Mouse (Mus musculus) lung, postnatal 0 days (tissue): Measurements from ENCODE around the gene Stard3nl. TPM values are rescaled to one million over a fixed set of nuclear protein-coding genes. Genes with fewer than 3 reads are reported as not detected.

Experiments
- ATAC-seq: fragments of 200-750 bp; cut with Nextera tagmentation; 2 replicates; pipeline ENCODE4 v1.8.0; 2017; ENCODE audit warnings: moderate library complexity
- DNase-seq: peaks from one replicate; pipeline ENCODE4 v3.0.0-alpha.2; 2016; ENCODE audit warnings: low spot score
- H3K27ac ChIP-seq: fragments of 300-500 bp; sonication (generic); 2 replicates; pipeline ENCODE4 v1.5.1; 2014; ENCODE audit warnings: antibody characterized with exemption, mild to moderate bottlenecking, low read length, mixed read lengths
- H3K27me3 ChIP-seq: fragments of 300-500 bp; sonication (generic); replicated peaks from 2 replicates; pipeline ENCODE4 v1.6.1; 2014; ENCODE audit warnings: low read length, mixed read lengths; ENCODE audit not compliant: insufficient read depth
- H3K36me3 ChIP-seq: fragments of 300-500 bp; sonication (generic); 2 replicates; pipeline ENCODE4 v1.6.1; 2014; ENCODE audit warnings: low read length, mixed read lengths; ENCODE audit not compliant: insufficient read depth
- H3K4me1 ChIP-seq: fragments of 300-500 bp; sonication (generic); 2 replicates; pipeline ENCODE4 v1.6.1; 2014; ENCODE audit warnings: antibody characterized with exemption, low read depth, low read length, mixed read lengths; ENCODE audit not compliant: insufficient read depth
- H3K4me2 ChIP-seq: fragments of 300-500 bp; sonication (generic); replicated peaks from 2 replicates; pipeline ENCODE4 v1.6.1; 2014; ENCODE audit warnings: low read depth, mild to moderate bottlenecking, low read length, moderate library complexity, mixed read lengths
- H3K4me3 ChIP-seq: fragments of 300-500 bp; sonication (generic); 2 replicates; pipeline ENCODE4 v1.5.1; 2014; ENCODE audit warnings: low read depth, low read length
- H3K9ac ChIP-seq: fragments of 300-500 bp; sonication (generic); replicated peaks from 2 replicates; pipeline ENCODE4 v1.6.1; 2014; ENCODE audit warnings: low read depth, mild to moderate bottlenecking
- H3K9me3 ChIP-seq: fragments of 300-500 bp; sonication (generic); 2 replicates; pipeline ENCODE4 v1.6.1; 2016; ENCODE audit warnings: low read length, mixed read lengths
- CTCF ChIP-seq: IDR thresholded peaks from 2 replicates; pipeline ENCODE4 v1.5.1; 2016; ENCODE audit warnings: antibody characterized with exemption, mild to moderate bottlenecking
- EP300 ChIP-seq: IDR thresholded peaks from 2 replicates; pipeline ENCODE4 v1.6.1; 2016; ENCODE audit warnings: antibody characterized with exemption, mild to moderate bottlenecking, control low read depth
- WGBS: fragments of 180-500 bp; shearing (Covaris S2); extraction: QIAGEN DNeasy Blood & Tissue Kit; methylation state at CpG from one replicate; pipeline ENCODE4 v1.1.7; 2014; 5-methylcytosine and 5-hydroxymethylcytosine counted together
- polyA plus RNA-seq: library from polyadenylated mRNA; unstranded; fragments of >200 nt; fragmentation: Nextera tagmentation; extraction: Ambion mirVana; gene quantifications from 2 replicates; pipeline ENCODE4 v1.2.1, GENCODE M21; 2015

The Stard3nl gene
- polyA plus RNA-seq, 1 experiment from 2014 or later = 159 TPM

- WGBS = 35% methylated on average over 8 of the region's 8 CpGs
- no peak for TF ChIP-seq EP300
- Histone ChIP-seq H3K27ac (no peak overlapping the region), H3K9ac (no peak overlapping the region), H3K4me1 (no peaks in the 10 kb centered on the region), H3K4me2 (no peak overlapping the region), H3K4me3 (no peak overlapping the region), H3K27me3 (no peaks in the 10 kb centered on the region), H3K9me3 (no peaks in the 10 kb centered on the region), H3K36me3 (peaks cover 19% of the 10 kb centered on the region; the same call in 1 of the 2 replicates)
- ATAC-seq (no peak), DNase-seq (no peak)
Observed at GRCm38 (mm10) chr13:19372133-19372729, 23.4 kb downstream of the Stard3nl start.

- no peak for ATAC-seq
- peaks cover 19% of the 10 kb centered on the region; the same call in 1 of the 2 replicates for H3K36me3 ChIP-seq
- no peak overlapping the region for H3K4me3 ChIP-seq
- no peak for TF ChIP-seq EP300
- TF ChIP-seq CTCF = no peak
- no peak overlapping the region for H3K4me2 ChIP-seq
- H3K4me1 ChIP-seq = no peaks in the 10 kb centered on the region
- H3K9ac ChIP-seq = no peak overlapping the region
- WGBS = 88% methylated on average over 6 of the region's 6 CpGs
- H3K27ac ChIP-seq = no peak overlapping the region
- H3K27me3 ChIP-seq = no peaks in the 10 kb centered on the region
- H3K9me3 ChIP-seq = no peaks in the 10 kb centered on the region
- no peak for DNase-seq
Observed at GRCm38 (mm10) chr13:19368817-19369216, 26.8 kb downstream of the Stard3nl start.

- no peak for DNase-seq
- Histone ChIP-seq H3K36me3 (peaks cover 19% of the 10 kb centered on the region; the same call in 1 of the 2 replicates), H3K9ac (no peak overlapping the region), H3K4me3 (no peak overlapping the region), H3K27ac (no peak overlapping the region), H3K9me3 (no peaks in the 10 kb centered on the region), H3K27me3 (no peaks in the 10 kb centered on the region), H3K4me1 (no peaks in the 10 kb centered on the region), H3K4me2 (no peak overlapping the region)
- no peak for ATAC-seq
- no peak for TF ChIP-seq CTCF
- no peak for TF ChIP-seq EP300
- WGBS = 78% methylated on average over 7 of the region's 7 CpGs
Observed at GRCm38 (mm10) chr13:19367536-19367935, 28.1 kb downstream of the Stard3nl start.

DNA sequence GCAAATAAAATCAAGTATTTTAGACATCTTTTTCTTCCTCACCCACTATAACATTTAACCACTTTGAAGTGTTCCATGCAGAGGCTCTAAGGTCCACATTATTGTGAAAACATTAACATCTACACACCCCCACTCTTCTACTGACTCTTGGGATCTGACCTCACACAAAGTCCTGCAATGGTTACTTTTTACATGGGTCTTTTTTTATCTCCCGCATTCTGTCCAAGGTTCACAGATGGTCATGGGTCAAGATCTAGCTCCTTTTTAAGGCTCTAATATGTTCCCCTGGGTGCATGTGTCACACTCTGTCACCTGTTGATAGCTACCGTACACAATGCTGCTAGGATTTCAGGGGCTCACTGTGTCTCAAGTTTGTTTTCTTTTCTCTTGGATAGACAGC, 28.7 kb downstream of the Stard3nl start:
- WGBS = 63% methylated on average over 2 of the region's 2 CpGs
- H3K9ac ChIP-seq = no peak overlapping the region
- no peak overlapping the region for H3K4me2 ChIP-seq
- TF ChIP-seq EP300 = no peak
- DNase-seq (no peak), ATAC-seq (no peak)
- H3K4me1 ChIP-seq = no peaks in the 10 kb centered on the region
- H3K4me3 ChIP-seq = no peak overlapping the region
- H3K27ac ChIP-seq = no peak overlapping the region
- H3K36me3 ChIP-seq = peaks cover 19% of the 10 kb centered on the region; the same call in 1 of the 2 replicates
- H3K27me3 ChIP-seq = no peaks in the 10 kb centered on the region
- H3K9me3 ChIP-seq = no peaks in the 10 kb centered on the region

DNA sequence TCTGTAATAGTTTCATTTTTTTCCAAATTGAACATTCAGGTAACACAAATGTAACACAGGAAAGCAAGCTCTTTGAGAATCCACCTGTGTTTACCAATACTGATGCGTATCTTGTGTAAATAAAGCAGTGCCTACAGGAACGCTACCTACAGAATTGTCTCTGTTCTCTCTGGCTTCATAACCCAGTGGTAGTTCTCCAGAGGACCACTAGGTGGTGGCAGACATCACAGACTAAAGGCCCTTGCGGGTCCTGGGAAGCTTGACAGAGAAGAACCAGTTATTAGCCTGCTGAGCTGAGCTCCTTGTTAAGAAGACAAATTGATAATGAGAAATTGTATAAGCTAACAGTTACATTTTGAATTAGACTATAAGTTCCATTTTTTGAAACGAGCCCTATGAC, 30.0 kb downstream of the Stard3nl start:
- Histone ChIP-seq H3K9me3 (no peaks in the 10 kb centered on the region), H3K27me3 (no peaks in the 10 kb centered on the region), H3K4me3 (no peak overlapping the region), H3K4me1 (no peaks in the 10 kb centered on the region), H3K36me3 (peaks cover 19% of the 10 kb centered on the region; the same call in 1 of the 2 replicates), H3K4me2 (no peak overlapping the region), H3K27ac (no peak overlapping the region), H3K9ac (no peak overlapping the region)
- WGBS = 19% methylated on average over 4 of the region's 4 CpGs
- peak; percentile 53 for ATAC-seq
- TF ChIP-seq CTCF = peak; percentile 96
- TF ChIP-seq EP300 = no peak
- peak; percentile 85 for DNase-seq

GRCm38 (mm10) chr13:19364245-19364772, 31.3 kb downstream of the Stard3nl start:
- no peaks in the 10 kb centered on the region for H3K9me3 ChIP-seq
- H3K9ac ChIP-seq = no peak overlapping the region
- peaks cover 7% of the 10 kb centered on the region; the same call in 1 of the 2 replicates for H3K36me3 ChIP-seq
- ATAC-seq (peak; percentile 79), DNase-seq (peak; percentile 71)
- TF ChIP-seq CTCF = peak; percentile 83
- no peak for TF ChIP-seq EP300
- 67% methylated on average over 11 of the region's 11 CpGs for WGBS
- no peak overlapping the region for H3K27ac ChIP-seq
- no peaks in the 10 kb centered on the region for H3K4me1 ChIP-seq
- no peak overlapping the region for H3K4me2 ChIP-seq
- H3K27me3 ChIP-seq = no peaks in the 10 kb centered on the region
- no peak overlapping the region for H3K4me3 ChIP-seq
